Mouse (Mus musculus) R1 (cell line): ENCODE measurements around the gene Ifnz.
A peak's percentile ranks its signal among the peaks of the same experiment; 100 is the strongest.
"Not testable (repeated sequence)": the region's sequence is repeated elsewhere in the genome, so short reads cannot be mapped to it uniquely, and the experiment has no call there.

Source experiments
- DNase-seq: peaks from one replicate; pipeline ENCODE4 v3.0.0-alpha.2; 2018; ENCODE audit warnings: low read depth, low spot score

Ifnz gene

GRCm38 (mm10) chr4:88785409-88785808 lies 3.5 kb downstream of the Ifnz start, which contains the start of gene Gm13276:
Gene Gm13276, plus strand, starts transcription at chr4:88785709.
- not testable (repeated sequence) for DNase-seq

- DNase-seq: not testable (repeated sequence)
These were observed 6.5 kb downstream of the Ifnz start, which contains the start of gene Gm13277 for GRCm38 (mm10) chr4:88788402-88788801. Gene Gm13277, plus strand, starts transcription at chr4:88788632.

GRCm38 (mm10) chr4:88791250-88791649 lies 9.3 kb downstream of the Ifnz start, which contains the start of gene Gm13278:
Gene Gm13278, plus strand, starts transcription at chr4:88791550.
- not testable (repeated sequence) for DNase-seq

GRCm38 (mm10) chr4:88793936-88794675 lies 12.2 kb downstream of the Ifnz start, which contains the start of gene Gm13275:
Gene Gm13275, plus strand, starts transcription at chr4:88794487.
- not testable (repeated sequence) for DNase-seq

GRCm38 (mm10) chr4:88797097-88797496 lies 15.2 kb downstream of the Ifnz start, which contains the start of gene Gm13279:
Gene Gm13279, plus strand, starts transcription at chr4:88797397.
- not testable (repeated sequence) for DNase-seq

- DNase-seq: not testable (repeated sequence)
These were observed 17.4 kb downstream of the Ifnz start, which contains the start of gene Gm13285 for GRCm38 (mm10) chr4:88799365-88799764. Gene Gm13285, plus strand, starts transcription at chr4:88799665.

- not testable (repeated sequence) for DNase-seq
These were observed 21.0 kb downstream of the Ifnz start, which contains the start of gene Gm13287 for GRCm38 (mm10) chr4:88802954-88803353. Gene Gm13287, plus strand, starts transcription at chr4:88803254.

GRCm38 (mm10) chr4:88805231-88805630 lies 23.3 kb downstream of the Ifnz start, which contains the start of gene Gm13288:
Gene Gm13288, plus strand, starts transcription at chr4:88805531.
- not testable (repeated sequence) for DNase-seq

- DNase-seq: not testable (repeated sequence)
These were observed 23.8 kb downstream of the Ifnz start for GRCm38 (mm10) chr4:88805761-88806160.

GRCm38 (mm10) chr4:88815928-88816327 lies 34.0 kb downstream of the Ifnz start, which contains the start of gene Ifna7:
Gene Ifna7, plus strand, starts transcription at chr4:88816228.
- DNase-seq: no peak

- no peak for DNase-seq
These were observed 37.7 kb downstream of the Ifnz start, which contains the start of gene Ifna11 for GRCm38 (mm10) chr4:88819659-88820058. Gene Ifna11, plus strand, starts transcription at chr4:88819959.

GRCm38 (mm10) chr4:88822995-88823394 lies 41.1 kb downstream of the Ifnz start:
- no peak for DNase-seq

GRCm38 (mm10) chr4:88827116-88827515 lies 45.2 kb downstream of the Ifnz start, which contains the start of gene Ifna6:
Gene Ifna6, plus strand, starts transcription at chr4:88827416.
- DNase-seq: not testable (repeated sequence)

- DNase-seq: peak; percentile 26
These were observed 48.6 kb downstream of the Ifnz start for GRCm38 (mm10) chr4:88830523-88830922.
